In genomic region chr16:97919793-97920192, GRCm38 (mm10) we compare ENCODE assay signal across 25 mouse cellular contexts. TPM values are rescaled to one million over a fixed set of nuclear protein-coding genes. Genes with fewer than 3 reads are reported as not detected.
DNase-seq lines count a peak whose midpoint lies in the region; ATAC-seq and TF ChIP-seq lines count a peak whose summit lies in the region.
"Had no signal": no experiment of that assay in that cellular context is flagged by ENCODE, and none has a peak within 500 bp of the region (broad histone marks: within the 10 kb centered on the region; RNA-seq: fewer than 3 reads in every experiment).

No protein-coding gene starts in this region.

- 41% methylated on average over 2 of the region's 2 CpGs for WGBS in liver, postnatal 0 days (ENCODE audit: insufficient replicate concordance)

- TF ChIP-seq CTCF in gastrocnemius, adult 2 months (IDR thresholded peaks at IDR 0.05): no peak
- no peak for TF ChIP-seq CTCF in liver, postnatal 0 days (IDR thresholded peaks at IDR 0.05; ENCODE audit: low read depth)

- no peak for TF ChIP-seq EP300 in liver, postnatal 0 days (IDR thresholded peaks at IDR 0.05; ENCODE audit: low read depth)

- no peak for ATAC-seq in liver, postnatal 0 days
- ATAC-seq: activated CD4-positive, CD25-positive, alpha-beta regulatory T cell, adult 4 months; forebrain, embryonic 14.5 days; hindbrain, embryonic 16.5 days; intestine, embryonic 15.5 days had no signal

- H3K4me3 ChIP-seq in gastrocnemius, adult 2 months: peak overlapping the region; percentile 98
- H3K4me3 ChIP-seq in liver, postnatal 0 days (ENCODE audit: low read depth, low read length): no peak overlapping the region
- H3K4me3 ChIP-seq in myocyte: no peak overlapping the region
- H3K4me3 ChIP-seq: embryonic facial prominence, embryonic 15.5 days; heart, embryonic 12.5 days; heart, embryonic 15.5 days; hindbrain, embryonic 10.5 days; hindbrain, embryonic 13.5 days; intestine, embryonic 15.5 days had no signal

- H3K4me2 ChIP-seq in liver, postnatal 0 days (ENCODE audit: low read depth, low read length): peak overlapping the region; percentile 1; the same call in 1 of the 2 replicates
- H3K4me2 ChIP-seq in myocyte (ENCODE audit: low read depth): peak overlapping the region; percentile 1
- H3K4me2 ChIP-seq: embryonic facial prominence, embryonic 15.5 days; heart, embryonic 12.5 days; heart, embryonic 15.5 days; hindbrain, embryonic 13.5 days; intestine, embryonic 15.5 days had no signal

- H3K27ac ChIP-seq in gastrocnemius, adult 2 months: peak overlapping the region; percentile 99
- peak overlapping the region; percentile 94 for H3K27ac ChIP-seq in liver, postnatal 0 days (ENCODE audit: low read depth)
- H3K27ac ChIP-seq: embryonic facial prominence, embryonic 15.5 days; heart, embryonic 15.5 days; hindbrain, embryonic 10.5 days; hindbrain, embryonic 13.5 days; intestine, embryonic 15.5 days had no signal

- no peaks in the 10 kb centered on the region for H3K79me2 ChIP-seq in myocyte (ENCODE audit: control insufficient read depth, insufficient read depth)

- TF ChIP-seq POLR2A in myocyte (IDR thresholded peaks at IDR 0.05; ENCODE audit: insufficient read length, low read depth): no peak

- DNase-seq in gastrocnemius, adult 2 months: peak; percentile 64
- DNase-seq in gastrocnemius, postnatal 36 days: no peak
- DNase-seq in liver, postnatal 0 days: no peak
- DNase-seq in liver (no peak), A20 (ENCODE audit: low read depth, low spot score) (peak; percentile 16)
- no peak for DNase-seq in lung, postnatal 36 days
- DNase-seq: adrenal gland, adult 8-10 months; adrenal gland, postnatal 25 days; cerebellum, adult 11-12 months; cerebellum, adult 8-10 months; cerebellum, postnatal 10 days; cerebellum, postnatal 36 days; embryo, embryonic 11 days; heart, postnatal 10 days; heart, postnatal 36 days had no signal

- H3K9me3 ChIP-seq in liver, postnatal 0 days (ENCODE audit: low read length): no peaks in the 10 kb centered on the region
- H3K9me3 ChIP-seq: embryonic facial prominence, embryonic 15.5 days; heart, embryonic 12.5 days; heart, embryonic 15.5 days; hindbrain, embryonic 10.5 days; hindbrain, embryonic 13.5 days; intestine, embryonic 15.5 days had no signal

- no peak overlapping the region for H3K9ac ChIP-seq in liver, postnatal 0 days (replicated peaks)
- H3K9ac ChIP-seq: embryonic facial prominence, embryonic 15.5 days; heart, embryonic 12.5 days; heart, embryonic 15.5 days; hindbrain, embryonic 13.5 days; intestine, embryonic 15.5 days had no signal

- H3K4me1 ChIP-seq in liver, postnatal 0 days (ENCODE audit: insufficient read depth): peaks cover 30% of the 10 kb centered on the region

- H3ac ChIP-seq in myocyte (ENCODE audit: control insufficient read depth, insufficient read length): no peak overlapping the region

- no peaks in the 10 kb centered on the region for H3K27me3 ChIP-seq in liver, postnatal 0 days (ENCODE audit: insufficient read depth, low read length)
- H3K27me3 ChIP-seq in myocyte (ENCODE audit: control insufficient read depth, insufficient read depth, insufficient read length): no peaks in the 10 kb centered on the region
- H3K27me3 ChIP-seq: embryonic facial prominence, embryonic 15.5 days; heart, embryonic 12.5 days; heart, embryonic 15.5 days; hindbrain, embryonic 13.5 days; intestine, embryonic 15.5 days had no signal

- intact Hi-C loops in gastrocnemius, adult 2 months (cut with DNase I): loop anchor here (2.0 kb wide), 1 partner anchor 45 kb away; no protein-coding TSS in a partner anchor
- intact Hi-C loops in gastrocnemius, postnatal 36 days (cut with DNase I): loop anchor here (5.0 kb wide), 1 partner anchor 67 kb away; the partner anchor contains the start of gene Prdm15

- H3K36me3 ChIP-seq in liver, postnatal 0 days (replicated peaks; ENCODE audit: insufficient read depth, low read length): no peaks in the 10 kb centered on the region
- H3K36me3 ChIP-seq in myocyte (ENCODE audit: control insufficient read depth, insufficient read depth): no peaks in the 10 kb centered on the region
- H3K36me3 ChIP-seq: embryonic facial prominence, embryonic 15.5 days; heart, embryonic 12.5 days; heart, embryonic 15.5 days; hindbrain, embryonic 10.5 days; hindbrain, embryonic 13.5 days; intestine, embryonic 15.5 days had no signal

TF ChIP-seq in myocyte, 11 proteins besides CTCF, POLR2A, EP300 and RAD21:
- no peak for TF ChIP-seq MAX (IDR thresholded peaks at IDR 0.05; ENCODE audit: low read depth)
- peak in 2 of 3 experiments; percentile 8 to 12 for TF ChIP-seq MYOG (IDR thresholded peaks at IDR 0.05; ENCODE audit: control insufficient read depth in 1 of 3, insufficient read depth in 1 of 3, insufficient read length in 2 of 3, low read depth in 2 of 3)
- TF ChIP-seq POLR2AphosphoS2 (IDR thresholded peaks at IDR 0.05; ENCODE audit: insufficient read length, low read depth): no peak
- TF ChIP-seq SRF (IDR thresholded peaks at IDR 0.05; ENCODE audit: control insufficient read depth, insufficient read length, low read depth): no peak
- peak in 2 of 3 experiments; percentile 28 to 69 for TF ChIP-seq MYOD1 (IDR thresholded peaks at IDR 0.05; ENCODE audit: control insufficient read depth in 1 of 3, insufficient read length in 2 of 3, low read depth in 2 of 3)
- no peak for TF ChIP-seq TCF12 (IDR thresholded peaks at IDR 0.05; ENCODE audit: insufficient read depth, poor library complexity, severe bottlenecking)
- TF ChIP-seq USF1 (IDR thresholded peaks at IDR 0.05; ENCODE audit: low read depth): no peak

RNA-seq across cellular contexts. Expression of gene C2cd2, which starts 42.6 kb away (rescaled TPM):
- 100 to 1,000 TPM; 203 to 277 TPM for total RNA-seq in gastrocnemius, adult 2 months (2021)
- total RNA-seq in gastrocnemius, postnatal 36 days (2021): 100 to 1,000 TPM; 194 to 223 TPM
- 11.7 and 13.8 TPM in 2 replicates for polyA plus RNA-seq in liver, postnatal 0 days (2015; fragmentation: Nextera tagmentation; extraction: Ambion mirVana)
- polyA plus RNA-seq in myocyte (2012; fragmentation: generic; extraction: Trizol): 4.9 TPM

RNA-seq across cellular contexts. Expression of gene Zbtb21, which starts 42.6 kb away (rescaled TPM):
- total RNA-seq in gastrocnemius, adult 2 months (2021): 1 to 10 TPM; 7.4 to 9.1 TPM
- 1 to 10 TPM; 5.6 to 6.4 TPM for total RNA-seq in gastrocnemius, postnatal 36 days (2021)
- polyA plus RNA-seq in liver, postnatal 0 days (2015; fragmentation: Nextera tagmentation; extraction: Ambion mirVana): 1.8 and 1.9 TPM in 2 replicates
- 13.9 TPM for polyA plus RNA-seq in myocyte (2012; fragmentation: generic; extraction: Trizol)

Comparison
In these comparisons a context has a peak if more than half of its experiments do, and no peak if none do; other contexts are left out.
1. DNase-seq: peak in gastrocnemius, adult 2 months (single experiment) and A20 (single experiment); none in gastrocnemius, postnatal 36 days (0 of 2), liver, postnatal 0 days (single experiment), liver (single experiment) and lung, postnatal 36 days (single experiment).